Mouse (Mus musculus): ENCODE results near the gene Nfkb1.
A peak's percentile ranks its signal among the peaks of the same experiment; 100 is the strongest.

Nfkb1 gene

GRCm38 (mm10) chr3:135667084-135667483 lies 24.3 kb downstream of the Nfkb1 start:
- DNase-seq: no peak

- DNase-seq: no peak
Measured at GRCm38 (mm10) chr3:135665777-135666259, 25.5 kb downstream of the Nfkb1 start.

- no peak for DNase-seq
Measured at GRCm38 (mm10) chr3:135662139-135662864, 29.0 kb downstream of the Nfkb1 start.

GRCm38 (mm10) chr3:135661707-135662106 lies 29.6 kb downstream of the Nfkb1 start:
- no peak for DNase-seq

- DNase-seq: no peak
Measured at GRCm38 (mm10) chr3:135658540-135659097, 32.7 kb downstream of the Nfkb1 start.

GRCm38 (mm10) chr3:135656156-135656555 lies 35.2 kb downstream of the Nfkb1 start:
- no peak for DNase-seq

- DNase-seq: peak; percentile 17
Measured at GRCm38 (mm10) chr3:135650773-135651555, 40.4 kb downstream of the Nfkb1 start.

GRCm38 (mm10) chr3:135649809-135650208 lies 41.5 kb downstream of the Nfkb1 start:
- DNase-seq: no peak

GRCm38 (mm10) chr3:135648501-135648900 lies 42.8 kb downstream of the Nfkb1 start:
- DNase-seq: no peak

GRCm38 (mm10) chr3:135646622-135647021 lies 44.7 kb downstream of the Nfkb1 start:
- DNase-seq: no peak

- no peak for DNase-seq
Measured at GRCm38 (mm10) chr3:135644971-135645370, 46.4 kb downstream of the Nfkb1 start.

GRCm38 (mm10) chr3:135641623-135641915 lies 49.8 kb downstream of the Nfkb1 start:
- DNase-seq: no peak

GRCm38 (mm10) chr3:135640856-135641622 lies 50.3 kb downstream of the Nfkb1 start:
- DNase-seq: no peak

GRCm38 (mm10) chr3:135640203-135640602 lies 51.1 kb downstream of the Nfkb1 start:
- no peak for DNase-seq

- no peak for DNase-seq
Measured at GRCm38 (mm10) chr3:135637592-135637991, 53.8 kb downstream of the Nfkb1 start.

GRCm38 (mm10) chr3:135636454-135636853 lies 54.9 kb downstream of the Nfkb1 start:
- no peak for DNase-seq

GRCm38 (mm10) chr3:135635646-135636434 lies 55.5 kb downstream of the Nfkb1 start:
- DNase-seq: no peak

GRCm38 (mm10) chr3:135635030-135635429 lies 56.3 kb downstream of the Nfkb1 start:
- no peak for DNase-seq

GRCm38 (mm10) chr3:135634275-135634674 lies 57.1 kb downstream of the Nfkb1 start:
- no peak for DNase-seq

GRCm38 (mm10) chr3:135631856-135632255 lies 59.5 kb downstream of the Nfkb1 start:
- no peak for DNase-seq

GRCm38 (mm10) chr3:135631096-135631457 lies 60.3 kb downstream of the Nfkb1 start:
- peak; percentile 12 for DNase-seq

GRCm38 (mm10) chr3:135630430-135631095 lies 60.8 kb downstream of the Nfkb1 start:
- DNase-seq: peak; percentile 25
